Mouse (Mus musculus) heart, embryonic 16.5 days (tissue): Measurements from ENCODE around the gene Krt19. TPM values are rescaled to one million over a fixed set of nuclear protein-coding genes. Genes with fewer than 3 reads are reported as not detected.

Experiments used
- ATAC-seq: fragments of 200-750 bp; cut with Nextera tagmentation; replicated peaks from 2 replicates; pipeline ENCODE4 v1.8.0; 2017; ENCODE audit warnings: moderate number of reproducible peaks; ENCODE audit not compliant: insufficient read depth, low FRiP score; ENCODE audit errors: extremely low read depth
- H3K27ac ChIP-seq: fragments of 300-500 bp; sonication (generic); 2 replicates; pipeline ENCODE4 v1.5.1; 2014; ENCODE audit warnings: mild to moderate bottlenecking, low read length, control low read depth, moderate library complexity
- H3K27me3 ChIP-seq: fragments of 300-500 bp; sonication (generic); 2 replicates; pipeline ENCODE4 v1.6.1; 2014; ENCODE audit warnings: low read length, mixed read lengths; ENCODE audit not compliant: control insufficient read depth, insufficient read depth
- H3K36me3 ChIP-seq: fragments of 300-500 bp; sonication (generic); 2 replicates; pipeline ENCODE4 v1.6.1; 2014; ENCODE audit not compliant: control insufficient read depth, insufficient read depth
- H3K4me1 ChIP-seq: fragments of 300-500 bp; sonication (generic); 2 replicates; pipeline ENCODE4 v1.6.1; 2014; ENCODE audit warnings: low read length, mixed read lengths; ENCODE audit not compliant: control insufficient read depth, insufficient read depth
- H3K4me2 ChIP-seq: fragments of 300-500 bp; sonication (generic); 2 replicates; pipeline ENCODE4 v1.6.1; 2014; ENCODE audit warnings: low read depth, mild to moderate bottlenecking, control low read depth, low read length
- H3K4me3 ChIP-seq: fragments of 300-500 bp; sonication (generic); 2 replicates; pipeline ENCODE4 v1.5.1; 2014; ENCODE audit warnings: mild to moderate bottlenecking, control low read depth, low read length
- H3K9ac ChIP-seq: fragments of 300-500 bp; sonication (generic); 2 replicates; pipeline ENCODE4 v1.6.1; 2014; ENCODE audit warnings: low read length, control low read depth
- H3K9me3 ChIP-seq: fragments of 300-500 bp; sonication (generic); replicated peaks from 2 replicates; pipeline ENCODE4 v1.6.1; 2016; ENCODE audit warnings: low read length; ENCODE audit not compliant: control insufficient read depth
- WGBS: fragments of 180-500 bp; shearing (Covaris S2); extraction: QIAGEN DNeasy Blood & Tissue Kit; methylation state at CpG from one replicate; pipeline ENCODE4 v1.1.7; 2014; 5-methylcytosine and 5-hydroxymethylcytosine counted together
- polyA plus RNA-seq: library from polyadenylated mRNA; unstranded; fragments of >200 nt; fragmentation: Nextera tagmentation; extraction: Ambion mirVana; gene quantifications from 2 replicates; pipeline ENCODE4 v1.2.1, GENCODE M21; 2015

Krt19 gene
- polyA plus RNA-seq: 64.1 and 79.3 TPM in 2 replicates

GRCm38 (mm10) chr11:100148615-100149330 is at the start of gene Krt19:
Gene Krt19, minus strand, starts transcription at chr11:100148665.
- Histone ChIP-seq H3K4me1 (peaks cover 12% of the 10 kb centered on the region; the same call in 1 of the 2 replicates), H3K4me3 (no peak within 1 kb of the TSS), H3K36me3 (no peaks in the 10 kb centered on the region), H3K27me3 (peaks cover 4% of the 10 kb centered on the region; the same call in 1 of the 2 replicates), H3K4me2 (no peak within 1 kb of the TSS), H3K9ac (no peak within 1 kb of the TSS), H3K9me3 (no peaks in the 10 kb centered on the region), H3K27ac (no peak within 1 kb of the TSS)
- WGBS: 47% methylated on average over 9 of the region's 9 CpGs
- ATAC-seq: no peak

- no peak for ATAC-seq
- H3K4me3 ChIP-seq: no peak within 1 kb of the TSS
- H3K4me1 ChIP-seq: no peaks in the 10 kb centered on the region
- H3K27ac ChIP-seq: no peak within 1 kb of the TSS
- H3K9ac ChIP-seq: no peak within 1 kb of the TSS
- H3K9me3 ChIP-seq: no peaks in the 10 kb centered on the region
- no peak within 1 kb of the TSS for H3K4me2 ChIP-seq
- no peaks in the 10 kb centered on the region for H3K27me3 ChIP-seq
- no peaks in the 10 kb centered on the region for H3K36me3 ChIP-seq
- WGBS: 37% methylated on average over 9 of the region's 9 CpGs
Observed at GRCm38 (mm10) chr11:100192992-100193391, 44.5 kb upstream of the Krt19 start, which contains the start of gene Krt9. Gene Krt9, minus strand, starts transcription at chr11:100193246.

GRCm38 (mm10) chr11:100191820-100192219 is 43.4 kb upstream of the Krt19 start:
- H3K4me2 ChIP-seq: no peak overlapping the region
- no peaks in the 10 kb centered on the region for H3K9me3 ChIP-seq
- H3K27ac ChIP-seq: no peak overlapping the region
- ATAC-seq: no peak
- H3K4me3 ChIP-seq: no peak overlapping the region
- no peaks in the 10 kb centered on the region for H3K36me3 ChIP-seq
- no peaks in the 10 kb centered on the region for H3K27me3 ChIP-seq
- H3K9ac ChIP-seq: no peak overlapping the region
- no peaks in the 10 kb centered on the region for H3K4me1 ChIP-seq
- WGBS: 79% methylated on average over 3 of the region's 3 CpGs

- whole genome bisulfite sequencing: 76% methylated on average over 8 of the region's 8 CpGs
- no peak overlapping the region for H3K4me2 ChIP-seq
Observed at GRCm38 (mm10) chr11:100186736-100187135, 38.3 kb upstream of the Krt19 start.

GRCm38 (mm10) chr11:100181725-100182124 is 33.3 kb upstream of the Krt19 start:
- H3K4me1 ChIP-seq: no peaks in the 10 kb centered on the region
- H3K9me3 ChIP-seq: no peaks in the 10 kb centered on the region
- no peak overlapping the region for H3K4me3 ChIP-seq
- no peaks in the 10 kb centered on the region for H3K36me3 ChIP-seq
- WGBS: 61% methylated on average over 7 of the region's 7 CpGs
- no peak overlapping the region for H3K4me2 ChIP-seq
- no peaks in the 10 kb centered on the region for H3K27me3 ChIP-seq
- no peak overlapping the region for H3K27ac ChIP-seq
- no peak overlapping the region for H3K9ac ChIP-seq
- ATAC-seq: no peak

More at GRCm38 (mm10) chr11:100186736-100187135, 38.3 kb upstream of the Krt19 start:
- no peak overlapping the region for H3K27ac ChIP-seq
- no peaks in the 10 kb centered on the region for H3K9me3 ChIP-seq
- no peak overlapping the region for H3K9ac ChIP-seq
- no peak overlapping the region for H3K4me3 ChIP-seq
- H3K4me1 ChIP-seq: no peaks in the 10 kb centered on the region
- no peaks in the 10 kb centered on the region for H3K27me3 ChIP-seq
- no peak for ATAC-seq
- no peaks in the 10 kb centered on the region for H3K36me3 ChIP-seq

GRCm38 (mm10) chr11:100179260-100179659 is 30.8 kb upstream of the Krt19 start:
- Histone ChIP-seq H3K4me1 (no peaks in the 10 kb centered on the region), H3K27me3 (no peaks in the 10 kb centered on the region), H3K27ac (no peak overlapping the region), H3K4me3 (no peak overlapping the region), H3K9me3 (no peaks in the 10 kb centered on the region), H3K9ac (no peak overlapping the region), H3K4me2 (no peak overlapping the region), H3K36me3 (no peaks in the 10 kb centered on the region)
- 59% methylated on average over 3 of the region's 3 CpGs for WGBS
- ATAC-seq: no peak

- no peak overlapping the region for H3K9ac ChIP-seq
- no peak for ATAC-seq
- H3K36me3 ChIP-seq: no peaks in the 10 kb centered on the region
- H3K4me1 ChIP-seq: no peaks in the 10 kb centered on the region
- no peak overlapping the region for H3K4me2 ChIP-seq
- no peaks in the 10 kb centered on the region for H3K27me3 ChIP-seq
- 72% methylated on average over 5 of the region's 5 CpGs for WGBS
- H3K9me3 ChIP-seq: no peaks in the 10 kb centered on the region
- no peak overlapping the region for H3K4me3 ChIP-seq
- H3K27ac ChIP-seq: no peak overlapping the region
Observed at GRCm38 (mm10) chr11:100178307-100178706, 29.8 kb upstream of the Krt19 start.

- H3K27ac ChIP-seq: no peak overlapping the region
- no peaks in the 10 kb centered on the region for H3K9me3 ChIP-seq
- 66% methylated on average over 9 of the region's 9 CpGs for WGBS
- H3K36me3 ChIP-seq: no peaks in the 10 kb centered on the region
- no peaks in the 10 kb centered on the region for H3K4me1 ChIP-seq
- no peak overlapping the region for H3K4me3 ChIP-seq
- no peak overlapping the region for H3K4me2 ChIP-seq
- no peak for ATAC-seq
- H3K9ac ChIP-seq: no peak overlapping the region
- no peaks in the 10 kb centered on the region for H3K27me3 ChIP-seq
Observed at GRCm38 (mm10) chr11:100176791-100177190, 28.3 kb upstream of the Krt19 start.

- Histone ChIP-seq H3K4me2 (no peak overlapping the region), H3K27me3 (no peaks in the 10 kb centered on the region), H3K4me1 (no peaks in the 10 kb centered on the region), H3K9ac (no peak overlapping the region), H3K4me3 (no peak overlapping the region), H3K9me3 (no peaks in the 10 kb centered on the region), H3K36me3 (no peaks in the 10 kb centered on the region), H3K27ac (no peak overlapping the region)
- WGBS: 31% methylated on average over 14 of the region's 14 CpGs
- ATAC-seq: no peak
Observed at GRCm38 (mm10) chr11:100168765-100169762, 20.6 kb upstream of the Krt19 start.
